Mouse (Mus musculus) kidney, adult 2 months (tissue): ENCODE data around the gene Rassf7.

Experiments
- CTCF ChIP-seq: fragments of 200-500 bp; conservative IDR thresholded peaks from 2 replicates; pipeline ENCODE4 v1.5.1; 2011; ENCODE audit warnings: low read depth, mild to moderate bottlenecking, control low read depth, low read length, moderate library complexity, mixed read lengths; ENCODE audit not compliant: insufficient read depth, insufficient read length
- POLR2A ChIP-seq: fragments of 200-500 bp; IDR thresholded peaks from one replicate; pipeline ENCODE4 v1.6.1; 2011; ENCODE audit warnings: low read depth, low read length, control low read depth

DNA sequence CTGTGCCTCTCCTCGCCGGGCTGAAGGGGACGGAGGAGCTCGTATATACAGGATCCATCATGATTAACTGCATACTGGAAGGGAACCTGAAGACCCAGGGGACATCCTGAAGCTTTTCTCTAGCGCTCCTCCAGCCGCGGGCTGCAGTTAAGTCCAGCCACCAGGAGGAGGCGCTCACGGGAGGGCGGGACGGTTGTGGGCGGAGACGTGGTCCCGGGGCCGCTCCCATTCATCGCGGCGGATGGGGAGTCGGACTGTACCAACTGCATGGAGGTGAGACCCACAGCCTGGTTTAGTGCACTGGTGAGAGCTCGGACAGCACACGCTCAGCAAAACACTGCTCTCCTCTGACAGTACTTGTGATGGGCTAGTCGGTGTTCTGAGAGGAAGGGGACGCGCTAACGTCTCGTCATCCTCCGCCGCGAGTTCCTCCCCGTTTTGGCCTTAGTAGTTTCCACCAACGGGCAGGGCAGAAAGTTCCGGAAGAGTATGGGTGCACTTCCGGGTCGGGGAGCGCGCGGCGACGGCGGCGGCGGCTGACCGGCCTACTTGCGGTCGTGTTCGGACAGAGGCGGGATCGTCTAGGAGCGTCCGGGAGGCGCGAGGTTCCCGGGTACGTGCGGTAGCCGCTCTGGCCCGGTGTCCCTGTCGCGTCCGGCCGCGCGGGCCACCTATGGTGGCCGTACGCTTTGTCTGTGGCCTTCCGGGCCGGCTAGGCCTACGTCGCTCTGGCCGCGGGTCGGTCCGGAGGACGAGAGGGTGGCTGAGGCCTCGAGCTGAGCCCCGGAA, 12.8 kb downstream of the Rassf7 start, which contains the start of gene Phrf1:
- peak; percentile 89 for TF ChIP-seq CTCF
- TF ChIP-seq POLR2A: no peak
